Mouse (Mus musculus) G1E (cell line): ENCODE results near the gene Mrpl51.

ENCODE experiments used
- CTCF ChIP-seq: IDR thresholded peaks from 2 replicates; pipeline ENCODE4 v1.5.1; 2012; ENCODE audit warnings: low read depth, low read length, inconsistent platforms, mixed read lengths
- TAL1 ChIP-seq: conservative IDR thresholded peaks from 2 replicates; pipeline ENCODE4 v1.6.1; 2012; ENCODE audit warnings: low read depth, low read length, inconsistent platforms, mixed read lengths

GRCm38 (mm10) chr6:125168086-125168485 is 23.5 kb upstream of the Mrpl51 start:
- TF ChIP-seq CTCF (no peak), TAL1 (no peak)
